Mouse (Mus musculus) cortical plate, adult 2 months (tissue): Measurements from ENCODE around the gene Enpp1.

Experiments used
- CTCF ChIP-seq: fragments of 200-500 bp; IDR thresholded peaks from 2 replicates; pipeline ENCODE4 v1.5.1; 2011; ENCODE audit warnings: mild to moderate bottlenecking, control low read depth, low read length; ENCODE audit not compliant: insufficient read depth; ENCODE audit errors: extremely low read depth
- POLR2A ChIP-seq: fragments of 200-500 bp; IDR thresholded peaks from 2 replicates; pipeline ENCODE4 v1.6.1; 2011; ENCODE audit warnings: mild to moderate bottlenecking, low read length, control low read depth; ENCODE audit not compliant: insufficient read depth; ENCODE audit errors: extremely low read depth

GRCm38 (mm10) chr10:24725197-24725596 is 13.2 kb upstream of the Enpp1 start:
- TF ChIP-seq CTCF (no peak), POLR2A (no peak)
